Mouse (Mus musculus) bone marrow, adult 2 months (tissue): ENCODE data around the gene Mpi. TPM values are rescaled to one million over a fixed set of nuclear protein-coding genes. Genes with fewer than 3 reads are reported as not detected.

ENCODE experiments used
- H3K27ac ChIP-seq: fragments of 200-500 bp; 2 replicates; pipeline ENCODE4 v1.5.1; 2012; ENCODE audit warnings: low read depth, mild to moderate bottlenecking, control low read depth, inconsistent platforms, low read length; ENCODE audit not compliant: control insufficient read depth, poor library complexity, insufficient read depth
- H3K4me1 ChIP-seq: fragments of 200-500 bp; 2 replicates; pipeline ENCODE4 v1.6.1; 2011; ENCODE audit warnings: low read length; ENCODE audit not compliant: control insufficient read depth, insufficient read depth
- H3K4me3 ChIP-seq: fragments of 200-500 bp; replicated peaks from 2 replicates; pipeline ENCODE3; 2011; ENCODE audit warnings: mild to moderate bottlenecking, low read depth, low read length, control low read depth; ENCODE audit not compliant: control insufficient read depth
- CTCF ChIP-seq: fragments of 200-500 bp; IDR thresholded peaks from 2 replicates; pipeline ENCODE4 v1.5.1; 2011; ENCODE audit warnings: low read length, control low read depth; ENCODE audit not compliant: control insufficient read depth, insufficient read depth
- POLR2A ChIP-seq: fragments of 200-500 bp; IDR thresholded peaks from 2 replicates; pipeline ENCODE4 v1.6.1; 2011; ENCODE audit warnings: low read depth, mild to moderate bottlenecking, control low read depth, low read length, borderline replicate concordance; ENCODE audit not compliant: control insufficient read depth
- WGBS: fragments of 180-500 bp; shearing (Covaris S2); methylation state at CpG from one replicate; pipeline ENCODE4 v1.1.7; 2018; 5-methylcytosine and 5-hydroxymethylcytosine counted together
- polyA plus RNA-seq: library from polyadenylated mRNA; stranded (reverse); fragments of >200 nt; gene quantifications from 2 replicates; pipeline ENCODE4 v1.2.4, GENCODE M21; 2011; ENCODE audit warnings: low replicate concordance; ENCODE audit not compliant: missing spikeins, insufficient read depth, insufficient read length

The Mpi gene
- polyA plus RNA-seq, 1 experiment, result 17.8 TPM

DNA sequence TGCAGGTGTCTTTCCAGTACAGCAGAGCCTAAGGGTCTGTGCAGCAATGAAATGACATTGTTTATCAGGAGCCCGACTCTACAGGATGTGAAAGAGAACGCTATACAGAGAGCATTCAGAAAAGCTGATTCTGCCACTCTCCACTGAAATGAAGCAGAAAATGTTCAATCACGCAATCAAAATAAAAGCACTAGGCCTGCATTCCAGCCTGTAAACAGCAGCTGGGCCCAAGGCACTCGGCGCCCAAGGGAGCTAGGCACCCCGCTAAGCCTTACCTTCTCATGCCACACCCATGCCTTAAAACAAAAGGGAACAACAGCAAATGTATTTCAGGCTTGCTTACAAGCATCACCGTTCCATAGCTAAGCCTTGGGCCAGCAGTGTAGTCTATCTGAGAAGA is 54.0 kb downstream of the Mpi start:
- Histone ChIP-seq H3K4me1 (no peaks in the 10 kb centered on the region; the same call in 1 of the 2 replicates), H3K27ac (no peak overlapping the region), H3K4me3 (no peak overlapping the region)
- TF ChIP-seq POLR2A (no peak), CTCF (no peak)
- 76% methylated on average over 7 of the region's 7 CpGs for WGBS

DNA sequence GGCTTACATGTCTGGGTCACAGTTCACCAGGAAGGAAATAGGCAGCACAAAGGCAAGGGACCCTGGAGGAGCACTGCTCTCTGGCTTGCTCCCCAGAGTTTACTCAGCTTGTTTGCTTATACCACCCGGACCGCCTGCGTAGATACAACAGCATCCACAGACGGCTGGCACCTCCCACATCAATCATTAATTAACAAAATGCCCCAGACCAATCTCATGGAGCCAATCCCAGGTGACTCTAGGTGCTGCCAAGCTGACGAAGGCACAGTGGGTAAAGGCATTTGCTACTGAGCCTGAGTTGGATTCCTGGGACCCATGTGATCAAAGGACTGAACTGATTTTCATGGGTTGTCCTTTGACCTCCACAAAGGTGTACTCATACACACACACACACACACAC is 55.3 kb downstream of the Mpi start:
- Histone ChIP-seq H3K4me1 (no peaks in the 10 kb centered on the region), H3K4me3 (no peak overlapping the region), H3K27ac (no peak overlapping the region)
- TF ChIP-seq POLR2A (no peak), CTCF (no peak)
- WGBS, result 72% methylated on average over 5 of the region's 5 CpGs

DNA sequence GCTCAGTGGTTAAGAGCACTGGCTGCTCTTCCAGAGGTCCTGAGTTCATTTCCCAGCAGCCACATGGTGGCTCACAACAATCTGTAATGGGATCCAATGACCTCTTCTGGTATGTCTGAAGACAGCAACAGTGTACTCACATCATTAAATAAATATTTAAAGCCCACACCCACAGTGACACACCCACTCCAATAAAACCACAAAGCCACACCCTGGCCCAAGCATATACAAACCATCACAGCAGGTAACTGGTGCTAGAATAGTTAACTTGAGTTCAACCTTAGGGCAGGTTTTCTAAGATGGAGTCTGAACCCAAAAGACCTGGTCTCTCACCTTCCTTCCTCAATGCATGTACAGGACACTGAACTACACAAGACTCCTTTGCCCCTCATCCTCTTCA is 57.6 kb downstream of the Mpi start:
- H3K27ac ChIP-seq, result no peak overlapping the region
- H3K4me3 ChIP-seq, result no peak overlapping the region
- H3K4me1 ChIP-seq, result no peaks in the 10 kb centered on the region
- no peak for TF ChIP-seq POLR2A

Other genes with a start within 250 kb of the Mpi start
- 31.1 and 49.4 TPM in 2 replicates for gene Ppcdc, start 112.6 kb downstream of the Mpi start, polyA plus RNA-seq
- 5.5 and 7.5 TPM in 2 replicates for gene Scamp5, start 84.7 kb downstream of the Mpi start, polyA plus RNA-seq
- 8.2 TPM in 1 of 2 replicates, not detected in the other for gene Rpp25, start 48.7 kb downstream of the Mpi start, polyA plus RNA-seq
- 158 and 215 TPM in 2 replicates for gene Cox5a, start 31.5 kb downstream of the Mpi start, polyA plus RNA-seq
- gene Fam219b, start 15.2 kb downstream of the Mpi start, polyA plus RNA-seq, result 8.4 and 10.3 TPM in 2 replicates
- 21.3 and 46.4 TPM in 2 replicates for gene Scamp2, start 8.2 kb upstream of the Mpi start, polyA plus RNA-seq
- gene Ulk3, start 36.7 kb upstream of the Mpi start, polyA plus RNA-seq, result 17.8 and 35.6 TPM in 2 replicates
- gene Cplx3, start 53.5 kb upstream of the Mpi start, polyA plus RNA-seq, result not detected in 2 replicates
- 0.65 TPM in 1 of 2 replicates, not detected in the other for gene Lman1l, start 68.0 kb upstream of the Mpi start, polyA plus RNA-seq
- gene Csk, start 100.9 kb upstream of the Mpi start, polyA plus RNA-seq, result 45.4 and 99.8 TPM in 2 replicates
- gene Cyp1a2, start 130.9 kb upstream of the Mpi start, polyA plus RNA-seq, result 1.5 and 9.3 TPM in 2 replicates
- gene Cyp1a1, start 135.2 kb upstream of the Mpi start, polyA plus RNA-seq, result not detected in 2 replicates
- 8.3 and 9.1 TPM in 2 replicates for gene Edc3, start 155.8 kb upstream of the Mpi start, polyA plus RNA-seq
- gene Clk3, start 213.1 kb upstream of the Mpi start, polyA plus RNA-seq, result 148 and 149 TPM in 2 replicates